Mouse (Mus musculus): ENCODE results near the gene Sema3d. TPM values are rescaled to one million over a fixed set of nuclear protein-coding genes. Genes with fewer than 3 reads are reported as not detected.

Gene Sema3d
- polyA plus RNA-seq (2015; fragmentation: Nextera tagmentation; extraction: Ambion mirVana): 3.4 TPM in 2 replicates

GRCm38 (mm10) chr5:12383133-12383959 is at the start of gene Sema3d:
Gene Sema3d, plus strand, starts transcription at chr5:12383385.
- Histone ChIP-seq H3K36me3 (ENCODE audit: insufficient read depth, low read length) (no peaks in the 10 kb centered on the region), H3K4me1 (ENCODE audit: insufficient read depth, low read depth, low read length) (no peaks in the 10 kb centered on the region; the same call in 1 of the 2 replicates), H3K9ac (replicated peaks; ENCODE audit: low read depth) (peak within 1 kb of the TSS; percentile 29), H3K4me2 (replicated peaks; ENCODE audit: low read depth, low read length) (peak within 1 kb of the TSS; percentile 86), H3K4me3 (ENCODE audit: low read depth, low read length) (peak within 1 kb of the TSS; percentile 56), H3K9me3 (ENCODE audit: low read length) (no peaks in the 10 kb centered on the region), H3K27ac (ENCODE audit: low read length) (no peak within 1 kb of the TSS), H3K27me3 (replicated peaks; ENCODE audit: insufficient read depth, low read length) (no peaks in the 10 kb centered on the region)
- ATAC-seq: peak; percentile 94
- peak; percentile 83 for DNase-seq (ENCODE audit: low spot score)
- peak; percentile 89 for TF ChIP-seq CTCF (IDR thresholded peaks at IDR 0.05)
- no peak for TF ChIP-seq EP300 (IDR thresholded peaks at IDR 0.05)
- under 1% methylated on average over 48 of the region's 49 CpGs for WGBS

GRCm38 (mm10) chr5:12377261-12377660 is 5.9 kb upstream of the Sema3d start:
- WGBS: 30% methylated on average over 1 of the region's 1 CpGs
- no peak for ATAC-seq
- Histone ChIP-seq H3K4me3 (ENCODE audit: low read depth, low read length) (no peak overlapping the region), H3K4me1 (ENCODE audit: insufficient read depth, low read depth, low read length) (no peaks in the 10 kb centered on the region), H3K9ac (replicated peaks; ENCODE audit: low read depth) (no peak overlapping the region), H3K27ac (ENCODE audit: low read length) (no peak overlapping the region), H3K27me3 (replicated peaks; ENCODE audit: insufficient read depth, low read length) (no peaks in the 10 kb centered on the region), H3K36me3 (ENCODE audit: insufficient read depth, low read length) (no peaks in the 10 kb centered on the region), H3K4me2 (replicated peaks; ENCODE audit: low read depth, low read length) (no peak overlapping the region), H3K9me3 (ENCODE audit: low read length) (no peaks in the 10 kb centered on the region)
- TF ChIP-seq EP300 (IDR thresholded peaks at IDR 0.05) (no peak), CTCF (IDR thresholded peaks at IDR 0.05) (no peak)
- DNase-seq (ENCODE audit: low spot score): no peak

- no peak for DNase-seq (ENCODE audit: low spot score)
- 14% methylated on average over 5 of the region's 5 CpGs for WGBS
Measured at GRCm38 (mm10) chr5:12378900-12379299, 4.3 kb upstream of the Sema3d start.

GRCm38 (mm10) chr5:12382010-12382409 is 1.2 kb upstream of the Sema3d start:
- H3K27me3 ChIP-seq (replicated peaks; ENCODE audit: insufficient read depth, low read length): no peaks in the 10 kb centered on the region
- H3K4me1 ChIP-seq (ENCODE audit: insufficient read depth, low read depth, low read length): no peaks in the 10 kb centered on the region; the same call in 1 of the 2 replicates
- ATAC-seq (no peak), DNase-seq (ENCODE audit: low spot score) (no peak)
- TF ChIP-seq EP300 (IDR thresholded peaks at IDR 0.05) (no peak), CTCF (IDR thresholded peaks at IDR 0.05) (no peak)
- H3K9me3 ChIP-seq (ENCODE audit: low read length): no peaks in the 10 kb centered on the region
- no peak overlapping the region for H3K27ac ChIP-seq (ENCODE audit: low read length)
- no peak overlapping the region for H3K9ac ChIP-seq (replicated peaks; ENCODE audit: low read depth)
- no peak overlapping the region for H3K4me2 ChIP-seq (replicated peaks; ENCODE audit: low read depth, low read length)
- no peak overlapping the region for H3K4me3 ChIP-seq (ENCODE audit: low read depth, low read length)
- WGBS: 90% methylated on average over 5 of the region's 5 CpGs
- H3K36me3 ChIP-seq (ENCODE audit: insufficient read depth, low read length): no peaks in the 10 kb centered on the region

More at GRCm38 (mm10) chr5:12378900-12379299, 4.3 kb upstream of the Sema3d start:
- no peaks in the 10 kb centered on the region; the same call in 1 of the 2 replicates for H3K4me1 ChIP-seq (ENCODE audit: insufficient read depth, low read depth, low read length)
- H3K27me3 ChIP-seq (replicated peaks; ENCODE audit: insufficient read depth, low read length): no peaks in the 10 kb centered on the region
- H3K27ac ChIP-seq (ENCODE audit: low read length): no peak overlapping the region
- H3K4me3 ChIP-seq (ENCODE audit: low read depth, low read length): no peak overlapping the region
- H3K4me2 ChIP-seq (replicated peaks; ENCODE audit: low read depth, low read length): no peak overlapping the region
- no peaks in the 10 kb centered on the region for H3K9me3 ChIP-seq (ENCODE audit: low read length)
- no peaks in the 10 kb centered on the region for H3K36me3 ChIP-seq (ENCODE audit: insufficient read depth, low read length)
- H3K9ac ChIP-seq (replicated peaks; ENCODE audit: low read depth): no peak overlapping the region
- ATAC-seq: no peak
- TF ChIP-seq CTCF (IDR thresholded peaks at IDR 0.05): no peak
- no peak for TF ChIP-seq EP300 (IDR thresholded peaks at IDR 0.05)

GRCm38 (mm10) chr5:12383960-12384285 is 738 bp downstream of the Sema3d start:
- DNase-seq (ENCODE audit: low spot score) (no peak), ATAC-seq (peak; percentile 6; the same call in 1 of the 2 replicates)
- H3K27ac ChIP-seq (ENCODE audit: low read length): no peak overlapping the region
- H3K4me1 ChIP-seq (ENCODE audit: insufficient read depth, low read depth, low read length): no peaks in the 10 kb centered on the region; the same call in 1 of the 2 replicates
- H3K36me3 ChIP-seq (ENCODE audit: insufficient read depth, low read length): no peaks in the 10 kb centered on the region
- peak overlapping the region; percentile 86 for H3K4me2 ChIP-seq (replicated peaks; ENCODE audit: low read depth, low read length)
- TF ChIP-seq CTCF (IDR thresholded peaks at IDR 0.05): no peak
- TF ChIP-seq EP300 (IDR thresholded peaks at IDR 0.05): no peak
- H3K27me3 ChIP-seq (replicated peaks; ENCODE audit: insufficient read depth, low read length): no peaks in the 10 kb centered on the region
- 0 out of 2 replicates have a peak overlapping the region, but pooled peaks have one; percentile 29 for H3K9ac ChIP-seq (replicated peaks; ENCODE audit: low read depth)
- 2% methylated on average over 10 of the region's 10 CpGs for WGBS
- H3K9me3 ChIP-seq (ENCODE audit: low read length): no peaks in the 10 kb centered on the region
- peak overlapping the region; percentile 56 for H3K4me3 ChIP-seq (ENCODE audit: low read depth, low read length)

- H3K4me3 ChIP-seq (ENCODE audit: low read depth, low read length): no peak overlapping the region
- TF ChIP-seq CTCF (IDR thresholded peaks at IDR 0.05) (no peak), EP300 (IDR thresholded peaks at IDR 0.05) (no peak)
- H3K36me3 ChIP-seq (ENCODE audit: insufficient read depth, low read length): no peaks in the 10 kb centered on the region
- H3K27me3 ChIP-seq (replicated peaks; ENCODE audit: insufficient read depth, low read length): no peaks in the 10 kb centered on the region
- no peaks in the 10 kb centered on the region for H3K4me1 ChIP-seq (ENCODE audit: insufficient read depth, low read depth, low read length)
- WGBS: 67% methylated on average over 5 of the region's 5 CpGs
- ATAC-seq: no peak
- H3K9ac ChIP-seq (replicated peaks; ENCODE audit: low read depth): no peak overlapping the region
- no peak for DNase-seq (ENCODE audit: low spot score)
- no peak overlapping the region for H3K27ac ChIP-seq (ENCODE audit: low read length)
- no peak overlapping the region for H3K4me2 ChIP-seq (replicated peaks; ENCODE audit: low read depth, low read length)
- no peaks in the 10 kb centered on the region for H3K9me3 ChIP-seq (ENCODE audit: low read length)
Measured at GRCm38 (mm10) chr5:12392667-12393066, 9.5 kb downstream of the Sema3d start.
